Mouse (Mus musculus): ENCODE data around the gene Caly. TPM values are rescaled to one million over a fixed set of nuclear protein-coding genes. Genes with fewer than 3 reads are reported as not detected.

Gene Caly
- polyA plus RNA-seq, 1 experiment, result 1.4 TPM

DNA sequence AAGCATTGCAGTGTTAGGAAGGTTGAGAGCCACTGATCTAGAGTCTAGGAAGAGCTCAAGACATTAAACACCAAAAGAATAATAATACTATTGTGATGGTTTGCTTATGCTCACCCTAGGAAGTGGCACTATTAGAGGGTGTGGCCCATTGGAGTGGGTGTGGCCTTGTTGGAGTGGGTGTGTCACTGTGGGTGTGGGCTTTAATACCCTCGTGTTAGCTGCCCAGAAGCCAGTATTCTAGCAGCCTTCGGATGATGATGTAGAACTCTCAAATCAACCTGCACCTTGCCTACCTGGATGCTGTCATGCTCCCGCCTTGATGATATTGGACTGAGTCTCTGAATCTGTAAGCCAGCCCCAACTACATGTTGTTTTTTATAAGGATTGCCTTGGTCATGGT, 39.6 kb downstream of the Caly start:
- no peak for TF ChIP-seq POLR2A (IDR thresholded peaks at IDR 0.05; ENCODE audit: low read depth, low read length)
- TF ChIP-seq CTCF (IDR thresholded peaks at IDR 0.05; ENCODE audit: extremely low read depth, insufficient read length, insufficient replicate concordance, low read depth, low read length), result no peak
- Histone ChIP-seq H3K4me1 (ENCODE audit: control insufficient read depth, insufficient read depth, insufficient read length, low read length) (no peaks in the 10 kb centered on the region; the same call in 1 of the 2 replicates), H3K27me3 (ENCODE audit: control insufficient read depth, insufficient read depth, low read length) (peaks cover 13% of the 10 kb centered on the region), H3K4me3 (ENCODE audit: low read depth, low read length) (no peak overlapping the region), H3K36me3 (ENCODE audit: control insufficient read depth, insufficient read depth, low read length) (peaks cover 10% of the 10 kb centered on the region), H3K27ac (ENCODE audit: insufficient read depth, low read depth, low read length) (no peak overlapping the region)
- 49% methylated on average over 3 of the region's 3 CpGs for WGBS

DNA sequence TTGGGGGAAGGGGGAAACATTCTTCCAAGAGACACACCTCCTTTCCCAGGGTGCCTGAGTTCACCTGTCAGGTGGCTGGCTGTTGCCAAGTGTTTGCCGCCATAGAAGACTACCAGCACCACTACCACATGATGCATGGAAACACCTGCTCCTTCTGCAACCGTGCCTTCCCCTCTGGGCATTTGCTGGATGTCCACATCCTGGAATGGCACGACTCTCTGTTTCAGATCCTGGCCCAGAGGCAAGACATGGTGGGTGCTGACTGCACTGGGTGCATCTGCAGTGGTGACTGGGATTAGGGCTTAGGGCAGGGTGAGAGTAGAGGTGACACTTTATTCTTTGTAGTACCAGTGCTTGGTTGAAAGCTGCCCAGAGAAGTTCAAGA, 45.2 kb downstream of the Caly start:
- peaks cover 17% of the 10 kb centered on the region for H3K36me3 ChIP-seq (ENCODE audit: control insufficient read depth, insufficient read depth, low read length)
- peaks cover 10% of the 10 kb centered on the region; the same call in 1 of the 2 replicates for H3K4me1 ChIP-seq (ENCODE audit: control insufficient read depth, insufficient read depth, insufficient read length, low read length)
- H3K4me3 ChIP-seq (ENCODE audit: low read depth, low read length), result peak overlapping the region; percentile 72
- TF ChIP-seq POLR2A (IDR thresholded peaks at IDR 0.05; ENCODE audit: low read depth, low read length), result no peak
- no peak for TF ChIP-seq CTCF (IDR thresholded peaks at IDR 0.05; ENCODE audit: extremely low read depth, insufficient read length, insufficient replicate concordance, low read depth, low read length)
- 22% methylated on average over 3 of the region's 3 CpGs for WGBS
- H3K27me3 ChIP-seq (ENCODE audit: control insufficient read depth, insufficient read depth, low read length), result no peaks in the 10 kb centered on the region
- H3K27ac ChIP-seq (ENCODE audit: insufficient read depth, low read depth, low read length), result no peak overlapping the region

DNA sequence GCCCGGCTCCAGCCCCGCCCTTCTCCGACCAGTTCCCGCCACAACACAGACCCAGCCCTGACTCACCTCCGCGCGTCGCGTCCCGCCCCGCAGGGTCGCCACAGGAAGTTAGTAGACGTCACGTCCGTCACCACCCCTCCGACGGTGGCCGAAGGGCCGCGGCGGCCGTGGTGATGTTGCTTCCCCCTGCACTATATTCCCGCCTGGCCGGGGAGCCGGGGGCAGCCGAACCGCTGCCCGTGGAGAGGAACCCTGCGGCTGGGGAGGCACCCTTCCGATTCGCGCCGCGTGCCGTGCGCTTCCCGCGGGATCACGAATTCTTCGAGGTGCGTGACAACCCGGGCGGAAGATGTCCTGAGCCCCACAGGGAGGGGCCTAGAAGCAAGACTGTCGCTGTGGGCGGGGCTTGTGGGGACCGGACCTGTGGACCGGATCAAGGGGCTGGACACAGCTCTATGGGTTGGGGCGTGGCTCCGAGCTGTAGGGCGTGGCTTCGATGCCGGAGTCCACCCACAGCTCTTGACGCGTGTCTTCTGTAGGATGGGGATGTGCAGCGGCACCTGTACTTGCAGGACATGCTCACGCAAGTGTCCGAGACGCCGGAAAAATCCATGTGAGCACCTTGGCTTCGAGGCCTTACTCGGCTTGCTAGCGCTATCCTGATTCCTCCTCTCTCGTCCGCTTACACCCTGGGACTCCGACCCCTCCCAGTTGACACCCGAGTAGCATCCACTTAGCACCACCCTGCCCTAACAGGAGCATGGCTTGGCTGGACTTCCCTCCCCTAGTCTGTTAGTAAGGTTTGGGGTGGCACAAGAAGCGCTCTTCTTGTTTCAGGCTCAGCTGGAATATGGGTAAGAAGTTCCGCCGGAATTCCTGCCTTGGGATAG, 45.8 kb downstream of the Caly start, which contains the start of the genes Zfp511 and Tubgcp2:
Gene Zfp511 (plus strand): TSS at position 111 of the 890 bp plus-strand sequence.
Gene Tubgcp2 (minus strand): TSS at position 389 of the 890 bp plus-strand sequence.
- Histone ChIP-seq H3K4me3 (ENCODE audit: low read depth, low read length) (peak within 1 kb of the TSS; percentile 72), H3K36me3 (ENCODE audit: control insufficient read depth, insufficient read depth, low read length) (peaks cover 20% of the 10 kb centered on the region), H3K27me3 (ENCODE audit: control insufficient read depth, insufficient read depth, low read length) (no peaks in the 10 kb centered on the region), H3K4me1 (ENCODE audit: control insufficient read depth, insufficient read depth, insufficient read length, low read length) (peaks cover 10% of the 10 kb centered on the region; the same call in 1 of the 2 replicates), H3K27ac (ENCODE audit: insufficient read depth, low read depth, low read length) (peak within 1 kb of the TSS; percentile 59)
- no peak for TF ChIP-seq CTCF (IDR thresholded peaks at IDR 0.05; ENCODE audit: extremely low read depth, insufficient read length, insufficient replicate concordance, low read depth, low read length)
- peak; percentile 68 for TF ChIP-seq POLR2A (IDR thresholded peaks at IDR 0.05; ENCODE audit: low read depth, low read length)
- WGBS, result 1% methylated on average over 69 of the region's 69 CpGs

DNA sequence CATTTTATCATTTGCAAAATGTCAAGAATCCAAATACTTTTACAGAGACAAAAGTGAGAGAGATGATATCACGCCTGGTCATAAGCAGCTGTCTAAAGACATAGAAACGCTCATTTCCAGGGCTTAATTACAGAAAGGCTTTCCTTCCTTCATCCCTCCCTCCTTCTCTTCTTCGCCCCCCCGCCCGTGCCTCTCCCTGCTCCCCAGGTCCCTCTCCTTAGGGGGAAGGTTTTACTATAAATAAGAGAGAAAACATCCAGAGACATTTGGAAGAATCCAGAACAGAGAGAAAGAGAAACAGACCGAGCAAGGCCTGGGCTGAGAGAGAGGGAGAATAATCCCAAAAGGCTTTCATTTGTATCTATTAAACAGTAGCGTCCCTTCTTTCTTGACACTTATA, 46.9 kb downstream of the Caly start:
- TF ChIP-seq CTCF (IDR thresholded peaks at IDR 0.05; ENCODE audit: extremely low read depth, insufficient read length, insufficient replicate concordance, low read depth, low read length), result no peak
- TF ChIP-seq POLR2A (IDR thresholded peaks at IDR 0.05; ENCODE audit: low read depth, low read length), result no peak
- Histone ChIP-seq H3K27ac (ENCODE audit: insufficient read depth, low read depth, low read length) (no peak overlapping the region), H3K4me3 (ENCODE audit: low read depth, low read length) (peak overlapping the region; percentile 72), H3K4me1 (ENCODE audit: control insufficient read depth, insufficient read depth, insufficient read length, low read length) (peaks cover 10% of the 10 kb centered on the region; the same call in 1 of the 2 replicates), H3K36me3 (ENCODE audit: control insufficient read depth, insufficient read depth, low read length) (peaks cover 26% of the 10 kb centered on the region), H3K27me3 (ENCODE audit: control insufficient read depth, insufficient read depth, low read length) (no peaks in the 10 kb centered on the region)
- 13% methylated on average over 7 of the region's 7 CpGs for WGBS

DNA sequence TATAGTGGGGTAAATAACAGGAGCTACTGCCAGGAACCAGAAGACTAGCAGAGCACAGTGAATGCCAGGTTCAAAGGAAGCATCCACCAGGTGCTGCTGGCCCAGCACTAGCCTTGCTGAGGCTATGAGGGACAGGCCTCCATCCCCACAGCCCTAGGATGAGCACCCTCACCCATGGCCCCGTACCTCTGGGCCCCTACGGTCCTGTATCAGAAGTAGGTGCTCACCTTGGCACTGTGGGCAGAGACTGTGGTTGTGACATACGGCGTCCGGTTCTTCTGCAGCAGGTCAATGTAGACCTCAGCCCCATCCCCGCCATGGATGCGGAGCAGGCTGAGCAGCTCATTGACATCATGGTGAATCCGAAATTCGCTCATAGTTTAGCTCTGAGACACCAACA, 49.0 kb downstream of the Caly start:
- Histone ChIP-seq H3K27ac (ENCODE audit: insufficient read depth, low read depth, low read length) (no peak overlapping the region), H3K4me3 (ENCODE audit: low read depth, low read length) (no peak overlapping the region), H3K36me3 (ENCODE audit: control insufficient read depth, insufficient read depth, low read length) (peaks cover 34% of the 10 kb centered on the region), H3K27me3 (ENCODE audit: control insufficient read depth, insufficient read depth, low read length) (no peaks in the 10 kb centered on the region), H3K4me1 (ENCODE audit: control insufficient read depth, insufficient read depth, insufficient read length, low read length) (peaks cover 10% of the 10 kb centered on the region; the same call in 1 of the 2 replicates)
- no peak for TF ChIP-seq CTCF (IDR thresholded peaks at IDR 0.05; ENCODE audit: extremely low read depth, insufficient read length, insufficient replicate concordance, low read depth, low read length)
- no peak for TF ChIP-seq POLR2A (IDR thresholded peaks at IDR 0.05; ENCODE audit: low read depth, low read length)
- WGBS, result 93% methylated on average over 9 of the region's 9 CpGs

DNA sequence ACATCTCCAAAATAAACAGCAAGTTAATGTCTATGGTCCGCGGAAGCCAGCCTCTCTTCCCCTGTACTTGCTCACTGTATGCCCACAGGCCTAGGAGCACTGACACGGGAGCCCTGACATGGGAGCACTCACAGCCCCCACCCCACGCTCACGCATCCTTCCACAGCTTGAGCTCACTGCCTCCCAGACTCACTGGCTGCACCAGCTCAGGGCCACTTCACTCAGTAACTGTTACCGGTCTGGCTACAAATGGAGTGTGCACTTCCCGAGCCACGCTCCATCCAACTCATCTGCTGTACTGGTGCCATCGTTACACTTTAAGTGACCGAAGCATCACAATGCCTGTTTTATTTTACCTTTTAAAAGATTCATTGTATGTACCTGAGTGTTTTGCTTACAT, 50.0 kb downstream of the Caly start:
- peaks cover 39% of the 10 kb centered on the region for H3K36me3 ChIP-seq (ENCODE audit: control insufficient read depth, insufficient read depth, low read length)

DNA sequence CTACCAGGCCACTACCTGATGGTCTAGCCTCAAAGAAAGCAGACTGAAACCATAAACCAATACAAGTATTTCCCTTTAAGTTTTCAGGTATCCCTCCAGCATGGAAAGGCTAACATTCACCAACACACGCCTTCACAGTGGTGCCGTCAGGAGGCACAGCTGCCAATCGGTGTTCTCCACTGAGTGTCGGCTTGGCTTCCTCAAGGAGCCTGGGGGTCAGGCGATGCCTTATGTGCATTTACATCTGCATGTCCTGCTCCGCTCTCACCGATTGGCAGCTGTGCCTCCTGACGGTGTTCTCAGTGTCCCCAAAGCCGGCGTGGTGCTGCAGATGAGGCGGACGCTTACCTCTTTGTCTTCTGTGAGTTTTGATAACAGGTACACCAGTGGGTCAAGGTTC, 50.6 kb downstream of the Caly start:
- TF ChIP-seq CTCF (IDR thresholded peaks at IDR 0.05; ENCODE audit: extremely low read depth, insufficient read length, insufficient replicate concordance, low read depth, low read length), result no peak
- TF ChIP-seq POLR2A (IDR thresholded peaks at IDR 0.05; ENCODE audit: low read depth, low read length), result no peak
- H3K4me1 ChIP-seq (ENCODE audit: control insufficient read depth, insufficient read depth, insufficient read length, low read length), result peaks cover 5% of the 10 kb centered on the region; the same call in 1 of the 2 replicates
- H3K27ac ChIP-seq (ENCODE audit: insufficient read depth, low read depth, low read length), result no peak overlapping the region
- 96% methylated on average over 12 of the region's 12 CpGs for WGBS
- peaks cover 39% of the 10 kb centered on the region for H3K36me3 ChIP-seq (ENCODE audit: control insufficient read depth, insufficient read depth, low read length)
- H3K4me3 ChIP-seq (ENCODE audit: low read depth, low read length), result no peak overlapping the region
- H3K27me3 ChIP-seq (ENCODE audit: control insufficient read depth, insufficient read depth, low read length), result no peaks in the 10 kb centered on the region

More for the DNA sequence above, 50.0 kb downstream of the Caly start:
- Histone ChIP-seq H3K27ac (ENCODE audit: insufficient read depth, low read depth, low read length) (no peak overlapping the region), H3K4me3 (ENCODE audit: low read depth, low read length) (no peak overlapping the region), H3K4me1 (ENCODE audit: control insufficient read depth, insufficient read depth, insufficient read length, low read length) (peaks cover 10% of the 10 kb centered on the region; the same call in 1 of the 2 replicates), H3K27me3 (ENCODE audit: control insufficient read depth, insufficient read depth, low read length) (no peaks in the 10 kb centered on the region)
- TF ChIP-seq CTCF (IDR thresholded peaks at IDR 0.05; ENCODE audit: extremely low read depth, insufficient read length, insufficient replicate concordance, low read depth, low read length) (no peak), POLR2A (IDR thresholded peaks at IDR 0.05; ENCODE audit: low read depth, low read length) (no peak)
- WGBS, result 96% methylated on average over 10 of the region's 10 CpGs

Other genes with a start within 250 kb of the Caly start
- gene Adgra1, start 248.4 kb downstream of the Caly start, polyA plus RNA-seq (2012; rRNA removed), result 0.11 and 0.25 TPM in 2 replicates
- 0.16 and 0.18 TPM in 2 replicates for gene Kndc1, start 187.9 kb downstream of the Caly start, polyA plus RNA-seq (2012; rRNA removed)
- gene Utf1, start 138.8 kb downstream of the Caly start, polyA plus RNA-seq (2012; rRNA removed), result 0.20 and 0.67 TPM in 2 replicates
- 0.06 and 0.16 TPM in 2 replicates for gene 6430531B16Rik, start 103.8 kb downstream of the Caly start, polyA plus RNA-seq (2012; rRNA removed)
- 4.9 and 7.3 TPM in 2 replicates for gene Adam8, start 90.0 kb downstream of the Caly start, polyA plus RNA-seq (2012; rRNA removed)
- gene Zfp511, start 46.2 kb downstream of the Caly start, polyA plus RNA-seq (2012; rRNA removed), result 54.9 and 68.9 TPM in 2 replicates
- 5.1 and 9.1 TPM in 2 replicates for gene Tubgcp2, start 45.9 kb downstream of the Caly start, polyA plus RNA-seq (2012; rRNA removed)
- gene Msx3, start 33.5 kb downstream of the Caly start, polyA plus RNA-seq (2012; rRNA removed), result 0.10 TPM in 1 of 2 replicates, not detected in the other
- 3,061 and 5,933 TPM in 2 replicates for gene Prap1, start 10.8 kb upstream of the Caly start, polyA plus RNA-seq (2012; rRNA removed)
- 76.8 and 111 TPM in 2 replicates for gene Fuom, start 19.9 kb upstream of the Caly start, polyA plus RNA-seq (2012; rRNA removed)
- 11.0 and 13.5 TPM in 2 replicates for gene Paox, start 33.3 kb upstream of the Caly start, polyA plus RNA-seq (2012; rRNA removed)
- 47.4 and 48.1 TPM in 2 replicates for gene Echs1, start 33.9 kb upstream of the Caly start, polyA plus RNA-seq (2012; rRNA removed)
- gene Mtg1, start 55.0 kb upstream of the Caly start, polyA plus RNA-seq (2012; rRNA removed), result 8.3 and 16.6 TPM in 2 replicates
- 0.29 and 0.34 TPM in 2 replicates for gene Sprn, start 72.3 kb upstream of the Caly start, polyA plus RNA-seq (2012; rRNA removed)
- gene Olfr522, start 82.2 kb upstream of the Caly start, polyA plus RNA-seq (2012; rRNA removed), result not detected in 2 replicates
- gene Olfr523, start 90.7 kb upstream of the Caly start, polyA plus RNA-seq (2012; rRNA removed), result not detected in 2 replicates
- not detected in 2 replicates for gene Olfr524, start 123.4 kb upstream of the Caly start, polyA plus RNA-seq (2012; rRNA removed)
- gene Cd163l1, start 135.7 kb upstream of the Caly start, polyA plus RNA-seq (2012; rRNA removed), result 0.22 and 1.2 TPM in 2 replicates
- gene 5830411N06Rik, start 164.7 kb upstream of the Caly start, polyA plus RNA-seq (2012; rRNA removed), result 0.18 and 0.28 TPM in 2 replicates
- gene Olfr525, start 238.3 kb upstream of the Caly start, polyA plus RNA-seq (2012; rRNA removed), result not detected in 2 replicates